Mouse (Mus musculus): Measurements from ENCODE around the gene Ehd3.
"Not testable (repeated sequence)": the region's sequence is repeated elsewhere in the genome, so short reads cannot be mapped to it uniquely, and the experiment has no call there.

The Ehd3 gene

GRCm38 (mm10) chr17:73827446-73827845 is 23.5 kb downstream of the Ehd3 start:
- DNase-seq = no peak

GRCm38 (mm10) chr17:73830511-73830910 is 26.6 kb downstream of the Ehd3 start:
- DNase-seq = no peak

GRCm38 (mm10) chr17:73831427-73831826 is 27.5 kb downstream of the Ehd3 start:
- no peak for DNase-seq

- no peak for DNase-seq
Measured at GRCm38 (mm10) chr17:73832901-73833300, 29.0 kb downstream of the Ehd3 start.

- DNase-seq = no peak
Measured at GRCm38 (mm10) chr17:73833474-73833873, 29.5 kb downstream of the Ehd3 start.

GRCm38 (mm10) chr17:73836601-73837000 is 32.7 kb downstream of the Ehd3 start:
- DNase-seq = no peak

- no peak for DNase-seq
Measured at GRCm38 (mm10) chr17:73837244-73837643, 33.3 kb downstream of the Ehd3 start.

- no peak for DNase-seq
Measured at GRCm38 (mm10) chr17:73839086-73839835, 35.3 kb downstream of the Ehd3 start.

- DNase-seq = not testable (repeated sequence)
Measured at GRCm38 (mm10) chr17:73839876-73840275, 35.9 kb downstream of the Ehd3 start.

GRCm38 (mm10) chr17:73842963-73843362 is 39.0 kb downstream of the Ehd3 start:
- DNase-seq = no peak

- no peak for DNase-seq
Measured at GRCm38 (mm10) chr17:73845632-73846031, 41.7 kb downstream of the Ehd3 start.

GRCm38 (mm10) chr17:73847399-73847798 is 43.5 kb downstream of the Ehd3 start:
- no peak for DNase-seq

GRCm38 (mm10) chr17:73853041-73853440 is 49.1 kb downstream of the Ehd3 start:
- DNase-seq = no peak

- DNase-seq = no peak
Measured at GRCm38 (mm10) chr17:73853717-73854116, 49.8 kb downstream of the Ehd3 start.

- DNase-seq = no peak
Measured at GRCm38 (mm10) chr17:73869008-73869685, 65.2 kb downstream of the Ehd3 start.

- DNase-seq = no peak
Measured at GRCm38 (mm10) chr17:73870956-73871605, 67.1 kb downstream of the Ehd3 start.

GRCm38 (mm10) chr17:73875268-73875667 is 71.3 kb downstream of the Ehd3 start:
- no peak for DNase-seq

- no peak for DNase-seq
Measured at GRCm38 (mm10) chr17:73875674-73876073, 71.7 kb downstream of the Ehd3 start.

- DNase-seq = peak; percentile 29
Measured at GRCm38 (mm10) chr17:73879262-73879916, 75.5 kb downstream of the Ehd3 start.

- no peak for DNase-seq
Measured at GRCm38 (mm10) chr17:73880286-73880685, 76.4 kb downstream of the Ehd3 start.

GRCm38 (mm10) chr17:73881295-73881694 is 77.4 kb downstream of the Ehd3 start:
- DNase-seq = no peak

All from retina, postnatal 1 day (tissue).